12 mouse cellular contexts compared by ENCODE assay signal in the genomic region with DNA sequence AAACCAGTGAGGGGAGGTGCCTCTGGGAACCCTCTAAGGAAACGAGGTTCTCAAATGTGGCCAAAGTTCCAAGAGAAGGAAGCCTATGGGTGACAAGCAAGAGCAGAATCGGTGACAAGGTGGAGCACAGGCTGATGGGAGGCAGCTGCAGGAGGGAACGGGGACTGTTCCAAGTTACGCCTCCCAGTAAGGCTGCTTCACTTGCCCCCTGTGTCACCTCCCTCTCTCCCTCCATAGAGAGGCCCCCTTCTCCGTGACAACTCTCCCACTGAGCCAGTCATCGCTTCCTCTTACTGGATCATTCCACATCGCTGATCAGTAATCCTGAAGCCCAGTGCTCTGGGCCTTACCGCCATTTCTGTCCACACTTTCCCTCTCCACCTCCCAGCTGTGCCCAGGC. TPM values are rescaled to one million over a fixed set of nuclear protein-coding genes. Genes with fewer than 3 reads are reported as not detected.
DNase-seq lines count a peak whose midpoint lies in the region; ATAC-seq lines count a peak whose summit lies in the region.
"Had no signal": no experiment of that assay in that cellular context is flagged by ENCODE, and none has a peak within 500 bp of the region (broad histone marks: within the 10 kb centered on the region; RNA-seq: fewer than 3 reads in every experiment).

No protein-coding gene starts in this region.

- no peak overlapping the region; the same call in 1 of the 2 replicates for H3K9ac ChIP-seq in forebrain, embryonic 11.5 days (ENCODE audit: low read length)
- no peak overlapping the region for H3K9ac ChIP-seq in forebrain, embryonic 15.5 days (replicated peaks)
- 0 out of 2 replicates have a peak overlapping the region, but pooled peaks have one; percentile 1 for H3K9ac ChIP-seq in limb, embryonic 15.5 days
- H3K9ac ChIP-seq in intestine, embryonic 15.5 days, result no peak overlapping the region
- no peak overlapping the region for H3K9ac ChIP-seq in midbrain, embryonic 12.5 days (replicated peaks)
- H3K9ac ChIP-seq: liver, embryonic 15.5 days had no signal

- no peaks in the 10 kb centered on the region for H3K27me3 ChIP-seq in forebrain, embryonic 11.5 days (ENCODE audit: control insufficient read depth, insufficient read depth, low read length)
- H3K27me3 ChIP-seq in forebrain, embryonic 15.5 days, result no peaks in the 10 kb centered on the region
- no peaks in the 10 kb centered on the region for H3K27me3 ChIP-seq in limb, embryonic 15.5 days
- H3K27me3 ChIP-seq in limb, embryonic 10.5 days (ENCODE audit: low read depth, poor library complexity, severe bottlenecking), result no peaks in the 10 kb centered on the region
- no peaks in the 10 kb centered on the region for H3K27me3 ChIP-seq in intestine, embryonic 15.5 days (replicated peaks)
- no peaks in the 10 kb centered on the region for H3K27me3 ChIP-seq in midbrain, embryonic 12.5 days
- H3K27me3 ChIP-seq: liver, embryonic 15.5 days had no signal

- H3K36me3 ChIP-seq in forebrain, embryonic 11.5 days (ENCODE audit: control insufficient read depth, insufficient read depth, low read length), result peaks cover 7% of the 10 kb centered on the region
- H3K36me3 ChIP-seq in forebrain, embryonic 15.5 days, result peaks cover 63% of the 10 kb centered on the region
- peaks cover 39% of the 10 kb centered on the region for H3K36me3 ChIP-seq in limb, embryonic 15.5 days
- H3K36me3 ChIP-seq in limb, embryonic 10.5 days, result peaks cover 82% of the 10 kb centered on the region
- H3K36me3 ChIP-seq in intestine, embryonic 15.5 days, result peaks cover 10% of the 10 kb centered on the region; the same call in 1 of the 2 replicates
- H3K36me3 ChIP-seq in midbrain, embryonic 12.5 days, result peaks cover 61% of the 10 kb centered on the region
- H3K36me3 ChIP-seq: G1E; liver, embryonic 15.5 days had no signal

- H3K9me3 ChIP-seq in forebrain, embryonic 11.5 days (ENCODE audit: control insufficient read depth, low read length), result no peaks in the 10 kb centered on the region
- no peaks in the 10 kb centered on the region for H3K9me3 ChIP-seq in forebrain, embryonic 15.5 days
- H3K9me3 ChIP-seq in limb, embryonic 15.5 days, result no peaks in the 10 kb centered on the region
- no peaks in the 10 kb centered on the region for H3K9me3 ChIP-seq in limb, embryonic 10.5 days (replicated peaks)
- H3K9me3 ChIP-seq in intestine, embryonic 15.5 days, result no peaks in the 10 kb centered on the region
- no peaks in the 10 kb centered on the region for H3K9me3 ChIP-seq in midbrain, embryonic 12.5 days
- H3K9me3 ChIP-seq: G1E; liver, embryonic 15.5 days had no signal

- WGBS in forebrain, embryonic 11.5 days, result 34% methylated on average over 6 of the region's 8 CpGs
- WGBS in forebrain, embryonic 15.5 days, result 29% methylated on average over 8 of the region's 8 CpGs
- WGBS in limb, embryonic 15.5 days, result 61% methylated on average over 8 of the region's 8 CpGs
- whole genome bisulfite sequencing in limb, embryonic 10.5 days, result 67% methylated on average over 8 of the region's 8 CpGs
- WGBS in intestine, embryonic 15.5 days, result 63% methylated on average over 8 of the region's 8 CpGs
- WGBS in midbrain, embryonic 12.5 days, result 43% methylated on average over 8 of the region's 8 CpGs

- no peak overlapping the region for H3K27ac ChIP-seq in forebrain, embryonic 11.5 days (ENCODE audit: low read depth, low read length)
- H3K27ac ChIP-seq in forebrain, embryonic 15.5 days (replicated peaks), result no peak overlapping the region
- H3K27ac ChIP-seq in limb, embryonic 15.5 days, result peak overlapping the region; percentile 50
- H3K27ac ChIP-seq in limb, embryonic 10.5 days, result no peak overlapping the region
- H3K27ac ChIP-seq in intestine, embryonic 15.5 days, result peak overlapping the region; percentile 48; the same call in 1 of the 2 replicates
- no peak overlapping the region for H3K27ac ChIP-seq in midbrain, embryonic 12.5 days (replicated peaks)
- H3K27ac ChIP-seq: liver, embryonic 15.5 days had no signal

- no peak for DNase-seq in forebrain, embryonic 11.5 days (ENCODE audit: low spot score)
- DNase-seq in limb, embryonic 10.5 days (ENCODE audit: low spot score), result no peak
- DNase-seq in cerebellum, adult 8-10 months, result no peak
- no peak for DNase-seq in adrenal gland, adult 8-10 months

- H3K4me2 ChIP-seq in forebrain, embryonic 11.5 days (ENCODE audit: low read depth, low read length, severe bottlenecking), result no peak overlapping the region
- H3K4me2 ChIP-seq in forebrain, embryonic 15.5 days (replicated peaks), result no peak overlapping the region
- no peak overlapping the region for H3K4me2 ChIP-seq in limb, embryonic 15.5 days
- H3K4me2 ChIP-seq in intestine, embryonic 15.5 days (replicated peaks), result no peak overlapping the region
- H3K4me2 ChIP-seq in midbrain, embryonic 12.5 days (replicated peaks), result no peak overlapping the region
- H3K4me2 ChIP-seq: liver, embryonic 15.5 days had no signal

- H3K4me3 ChIP-seq in forebrain, embryonic 11.5 days (ENCODE audit: low read depth, low read length), result no peak overlapping the region
- H3K4me3 ChIP-seq in forebrain, embryonic 15.5 days, result no peak overlapping the region
- H3K4me3 ChIP-seq in limb, embryonic 15.5 days, result no peak overlapping the region
- H3K4me3 ChIP-seq in limb, embryonic 10.5 days, result no peak overlapping the region
- H3K4me3 ChIP-seq in intestine, embryonic 15.5 days (replicated peaks), result no peak overlapping the region
- H3K4me3 ChIP-seq in midbrain, embryonic 12.5 days, result no peak overlapping the region
- H3K4me3 ChIP-seq: liver, embryonic 15.5 days had no signal

- H3K4me1 ChIP-seq in forebrain, embryonic 11.5 days (replicated peaks; ENCODE audit: control insufficient read depth, insufficient read depth, low read length), result 0 out of 2 replicates have a peak, but pooled peaks cover 2% of the 10 kb centered on the region
- H3K4me1 ChIP-seq in forebrain, embryonic 15.5 days, result peaks cover 65% of the 10 kb centered on the region
- H3K4me1 ChIP-seq in limb, embryonic 15.5 days, result peaks cover 39% of the 10 kb centered on the region
- peaks cover 36% of the 10 kb centered on the region for H3K4me1 ChIP-seq in limb, embryonic 10.5 days
- H3K4me1 ChIP-seq in intestine, embryonic 15.5 days (replicated peaks), result peaks cover 35% of the 10 kb centered on the region
- H3K4me1 ChIP-seq in midbrain, embryonic 12.5 days, result peaks cover 43% of the 10 kb centered on the region

- peak; percentile 55 for ATAC-seq in forebrain, embryonic 11.5 days (replicated peaks; ENCODE audit: low FRiP score)
- ATAC-seq in forebrain, embryonic 15.5 days (replicated peaks), result no peak
- no peak for ATAC-seq in limb, embryonic 15.5 days (ENCODE audit: insufficient number of reproducible peaks, low FRiP score, low TSS enrichment, low read depth)
- no peak for ATAC-seq in intestine, embryonic 15.5 days
- peak; percentile 39 for ATAC-seq in midbrain, embryonic 12.5 days (ENCODE audit: low FRiP score, low read depth)
- ATAC-seq: activated CD4-positive, CD25-positive, alpha-beta regulatory T cell, adult 4 months had no signal

RNA-seq across cellular contexts. Expression of a gene that starts 12.8 kb away (rescaled TPM):
- polyA plus RNA-seq in forebrain, embryonic 11.5 days (2014; fragmentation: Nextera tagmentation; extraction: Ambion mirVana), result 21.3 and 21.4 TPM in 2 replicates
- 20.3 and 22.0 TPM in 2 replicates for polyA plus RNA-seq in forebrain, embryonic 15.5 days (2015; fragmentation: Nextera tagmentation; extraction: Ambion mirVana)
- polyA plus RNA-seq in limb, embryonic 15.5 days (2015; fragmentation: Nextera tagmentation; extraction: Ambion mirVana), result 13.3 and 16.2 TPM in 2 replicates
- 17.3 and 21.2 TPM in 2 replicates for polyA plus RNA-seq in limb, embryonic 10.5 days (2016; fragmentation: Nextera tagmentation; extraction: Ambion mirVana)
- 8.2 and 8.3 TPM in 2 replicates for polyA plus RNA-seq in intestine, embryonic 15.5 days (2015; fragmentation: Nextera tagmentation; extraction: Ambion mirVana)
- 22.0 and 23.9 TPM in 2 replicates for polyA plus RNA-seq in midbrain, embryonic 12.5 days (2016; fragmentation: Nextera tagmentation; extraction: Ambion mirVana)
- total RNA-seq in adrenal gland, adult 8-10 months (2022), result 1 to 10 TPM; 7.4 to 9.8 (median 8.7) TPM
- total RNA-seq: hematopoietic stem cell, adult 5-6 weeks had no signal
- polyA plus RNA-seq: activated CD4-positive, CD25-positive, alpha-beta regulatory T cell, adult 4 months; G1E had no signal

RNA-seq across cellular contexts. Expression of a gene that starts 22.6 kb away (rescaled TPM):
- 53.9 and 62.7 TPM in 2 replicates for polyA plus RNA-seq in forebrain, embryonic 11.5 days (2014; fragmentation: Nextera tagmentation; extraction: Ambion mirVana)
- polyA plus RNA-seq in forebrain, embryonic 15.5 days (2015; fragmentation: Nextera tagmentation; extraction: Ambion mirVana), result 33.9 and 35.1 TPM in 2 replicates
- polyA plus RNA-seq in limb, embryonic 15.5 days (2015; fragmentation: Nextera tagmentation; extraction: Ambion mirVana), result 74.3 and 75.9 TPM in 2 replicates
- 39.8 and 40.5 TPM in 2 replicates for polyA plus RNA-seq in limb, embryonic 10.5 days (2016; fragmentation: Nextera tagmentation; extraction: Ambion mirVana)
- polyA plus RNA-seq in intestine, embryonic 15.5 days (2015; fragmentation: Nextera tagmentation; extraction: Ambion mirVana), result 109 TPM in 2 replicates
- polyA plus RNA-seq in midbrain, embryonic 12.5 days (2016; fragmentation: Nextera tagmentation; extraction: Ambion mirVana), result 44.4 and 56.7 TPM in 2 replicates
- 100 to 1,000 TPM; 121 to 139 (median 132) TPM for total RNA-seq in adrenal gland, adult 8-10 months (2022)

RNA-seq across cellular contexts. Expression of a gene that starts 30.5 kb away (rescaled TPM):
- polyA plus RNA-seq in forebrain, embryonic 11.5 days (2014; fragmentation: Nextera tagmentation; extraction: Ambion mirVana), result 196 and 204 TPM in 2 replicates
- 106 and 114 TPM in 2 replicates for polyA plus RNA-seq in forebrain, embryonic 15.5 days (2015; fragmentation: Nextera tagmentation; extraction: Ambion mirVana)
- polyA plus RNA-seq in limb, embryonic 15.5 days (2015; fragmentation: Nextera tagmentation; extraction: Ambion mirVana), result 80.1 and 104 TPM in 2 replicates
- 165 and 180 TPM in 2 replicates for polyA plus RNA-seq in limb, embryonic 10.5 days (2016; fragmentation: Nextera tagmentation; extraction: Ambion mirVana)
- polyA plus RNA-seq in intestine, embryonic 15.5 days (2015; fragmentation: Nextera tagmentation; extraction: Ambion mirVana), result 134 and 140 TPM in 2 replicates
- polyA plus RNA-seq in midbrain, embryonic 12.5 days (2016; fragmentation: Nextera tagmentation; extraction: Ambion mirVana), result 164 and 185 TPM in 2 replicates
- total RNA-seq in adrenal gland, adult 8-10 months (2022), result 100 to 1,000 TPM; 198 to 224 (median 207) TPM

RNA-seq across cellular contexts. Expression of a gene that starts 36.2 kb away (rescaled TPM):
- polyA plus RNA-seq in forebrain, embryonic 11.5 days (2014; fragmentation: Nextera tagmentation; extraction: Ambion mirVana), result 274 and 275 TPM in 2 replicates
- polyA plus RNA-seq in forebrain, embryonic 15.5 days (2015; fragmentation: Nextera tagmentation; extraction: Ambion mirVana), result 191 and 194 TPM in 2 replicates
- 329 and 341 TPM in 2 replicates for polyA plus RNA-seq in limb, embryonic 15.5 days (2015; fragmentation: Nextera tagmentation; extraction: Ambion mirVana)
- 332 and 378 TPM in 2 replicates for polyA plus RNA-seq in limb, embryonic 10.5 days (2016; fragmentation: Nextera tagmentation; extraction: Ambion mirVana)
- 372 and 398 TPM in 2 replicates for polyA plus RNA-seq in intestine, embryonic 15.5 days (2015; fragmentation: Nextera tagmentation; extraction: Ambion mirVana)
- 220 and 231 TPM in 2 replicates for polyA plus RNA-seq in midbrain, embryonic 12.5 days (2016; fragmentation: Nextera tagmentation; extraction: Ambion mirVana)
- total RNA-seq in adrenal gland, adult 8-10 months (2022), result 100 to 1,000 TPM; 157 to 184 (median 171) TPM

RNA-seq across cellular contexts. Expression of a gene that starts 37.5 kb away (rescaled TPM):
- polyA plus RNA-seq in forebrain, embryonic 11.5 days (2014; fragmentation: Nextera tagmentation; extraction: Ambion mirVana), result 40.6 and 41.4 TPM in 2 replicates
- 24.4 and 25.8 TPM in 2 replicates for polyA plus RNA-seq in forebrain, embryonic 15.5 days (2015; fragmentation: Nextera tagmentation; extraction: Ambion mirVana)
- polyA plus RNA-seq in limb, embryonic 15.5 days (2015; fragmentation: Nextera tagmentation; extraction: Ambion mirVana), result 36.4 and 41.8 TPM in 2 replicates
- polyA plus RNA-seq in limb, embryonic 10.5 days (2016; fragmentation: Nextera tagmentation; extraction: Ambion mirVana), result 44.1 and 54.1 TPM in 2 replicates
- 32.4 and 34.4 TPM in 2 replicates for polyA plus RNA-seq in intestine, embryonic 15.5 days (2015; fragmentation: Nextera tagmentation; extraction: Ambion mirVana)
- polyA plus RNA-seq in midbrain, embryonic 12.5 days (2016; fragmentation: Nextera tagmentation; extraction: Ambion mirVana), result 40.1 and 41.7 TPM in 2 replicates
- total RNA-seq in adrenal gland, adult 8-10 months (2022), result 10 to 100 TPM; 18.3 to 29.6 (median 22.0) TPM

Comparison
In these comparisons a context has a peak if more than half of its experiments do, and no peak if none do; other contexts are left out.
1. ATAC-seq: peak in forebrain, embryonic 11.5 days (single experiment) and midbrain, embryonic 12.5 days (single experiment); none in forebrain, embryonic 15.5 days (single experiment), limb, embryonic 15.5 days (single experiment) and intestine, embryonic 15.5 days (single experiment).
2. H3K27ac ChIP-seq: peak in limb, embryonic 15.5 days (single experiment) and intestine, embryonic 15.5 days (single experiment); none in forebrain, embryonic 11.5 days (single experiment), forebrain, embryonic 15.5 days (single experiment), limb, embryonic 10.5 days (single experiment) and midbrain, embryonic 12.5 days (single experiment).